Mouse (Mus musculus) c-Kit-positive CD71-positive TER-119-positive erythroid progenitor cells, embryonic 14.5 days (primary cell): ENCODE measurements around the gene Washc1.
"Not testable (repeated sequence)": the region's sequence is repeated elsewhere in the genome, so short reads cannot be mapped to it uniquely, and the experiment has no call there.

ENCODE experiments used
- DNase-seq: peaks from one replicate; pipeline ENCODE4 v3.0.0-alpha.2; 2013; ENCODE audit warnings: low spot score

The Washc1 gene

GRCm38 (mm10) chr17:66112166-66112565 is 821 bp downstream of the Washc1 start:
- no peak for DNase-seq

DNA sequence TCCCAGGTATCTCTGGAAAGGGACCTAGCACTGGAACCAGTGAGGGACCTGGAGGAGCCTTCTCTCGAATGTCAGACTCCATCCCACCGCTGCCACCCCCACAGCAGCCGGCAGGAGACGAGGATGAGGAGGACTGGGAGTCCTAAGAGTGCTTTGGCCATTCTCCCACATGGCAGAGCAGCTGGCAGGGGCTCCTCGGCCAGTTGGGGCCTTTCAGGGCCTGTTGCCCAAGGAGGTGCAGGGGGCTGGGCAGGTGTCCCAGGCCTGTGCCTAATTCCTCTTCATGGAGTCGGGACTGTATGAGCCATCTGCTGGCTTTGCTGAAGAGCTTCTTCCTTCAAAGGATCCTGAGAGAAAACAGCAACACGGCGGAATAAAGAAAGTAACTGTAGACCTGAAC is 7.6 kb downstream of the Washc1 start:
- no peak for DNase-seq

- DNase-seq: no peak
Observed at GRCm38 (mm10) chr17:66120701-66121100, 9.4 kb downstream of the Washc1 start.

DNA sequence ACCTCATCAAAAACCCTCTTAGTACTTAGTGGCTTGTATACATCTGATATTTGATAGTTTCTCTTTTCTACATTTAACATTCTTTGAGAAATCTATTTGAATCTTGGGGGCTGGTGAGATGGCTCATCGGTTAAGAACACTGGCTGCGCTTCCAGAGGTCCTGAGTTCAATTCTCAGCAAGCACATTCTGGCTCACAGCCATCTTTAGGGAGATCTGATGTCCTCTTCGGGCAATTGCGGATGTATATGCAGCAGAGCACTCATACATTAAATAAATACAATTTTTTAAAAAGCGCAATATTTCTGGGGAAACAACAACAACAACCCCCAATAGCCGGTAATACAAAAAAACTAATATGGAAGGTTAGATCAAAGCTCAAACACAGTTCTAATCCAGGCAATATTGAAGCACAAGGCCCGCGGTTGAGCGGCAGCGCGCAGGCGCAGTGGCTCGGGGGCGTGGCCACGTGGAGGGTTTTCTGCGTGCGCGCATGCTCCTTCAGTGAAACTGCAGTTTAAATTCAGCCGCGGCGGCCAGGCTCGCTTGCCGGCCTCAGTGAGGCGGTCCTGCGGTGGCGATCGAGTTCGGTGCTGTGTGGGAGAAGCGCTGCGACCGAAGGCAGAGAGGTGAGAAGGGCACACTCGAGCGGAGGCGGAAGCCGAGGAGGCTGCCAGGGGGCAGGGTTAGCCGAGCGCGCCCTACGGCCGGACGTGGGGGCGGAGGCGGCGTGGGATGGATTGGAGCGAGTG is 11.9 kb downstream of the Washc1 start, which contains the start of gene Ddx11:
TSS of gene Ddx11 (plus strand) at position 455 of the 750 bp plus-strand sequence.
- peak; percentile 88 for DNase-seq

DNA sequence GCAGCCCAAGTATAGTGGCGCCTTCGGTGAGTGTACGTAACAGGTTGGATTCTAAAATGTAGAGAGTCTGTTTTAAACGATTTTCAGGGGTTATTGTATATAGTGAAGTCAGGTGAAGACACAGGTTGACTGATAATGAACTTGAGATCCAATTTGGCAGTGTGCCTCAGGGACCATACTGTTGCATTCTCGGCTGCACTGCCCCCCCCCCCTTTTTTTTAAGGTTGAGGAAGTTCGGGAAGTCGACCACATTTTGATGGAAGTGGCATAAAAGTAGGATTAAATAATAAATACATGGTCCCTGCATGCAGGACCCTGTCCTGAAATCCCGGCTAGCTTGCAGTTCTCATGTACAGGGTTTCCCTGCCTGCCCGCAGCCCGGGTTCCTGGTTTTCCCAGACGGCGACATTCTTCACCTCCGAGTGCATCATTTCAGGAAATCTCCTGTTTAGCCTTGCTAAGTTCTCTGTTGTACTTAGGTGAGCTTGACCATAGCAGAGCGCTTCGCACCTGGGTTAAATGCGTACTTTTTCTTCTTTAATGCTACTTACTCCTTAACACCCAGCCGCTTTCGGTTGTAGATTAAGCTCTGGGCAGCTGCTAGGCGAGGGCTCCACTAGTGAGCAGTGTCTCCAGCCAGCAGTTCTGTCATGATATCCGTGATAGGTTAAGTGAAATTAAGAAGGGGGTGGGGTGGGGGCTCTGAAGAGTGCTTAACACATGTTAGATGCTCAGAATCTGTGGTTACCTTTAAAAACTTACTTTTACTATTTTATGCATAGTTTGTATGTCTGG is 12.7 kb downstream of the Washc1 start:
- no peak for DNase-seq

DNA sequence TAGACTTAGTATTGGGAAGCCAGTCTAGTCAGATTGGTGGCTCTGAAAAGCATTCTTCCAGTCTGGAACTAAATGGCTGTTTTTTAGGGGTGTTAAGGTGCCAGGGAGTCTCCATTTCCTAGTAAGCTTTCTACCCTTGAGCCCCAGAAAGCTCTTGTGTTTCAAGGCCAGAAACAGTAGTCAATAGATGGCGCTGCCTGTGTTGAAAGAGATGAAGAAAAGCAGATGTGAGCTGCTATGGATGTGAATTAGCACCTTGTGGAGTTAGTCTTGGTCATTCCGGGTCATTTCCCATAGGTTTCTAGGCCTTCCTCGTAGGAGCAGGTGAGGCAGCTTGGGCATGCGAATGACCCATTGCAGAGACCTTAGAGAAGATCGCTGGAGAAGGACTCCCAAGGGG is 13.9 kb downstream of the Washc1 start:
- DNase-seq: peak; percentile 35

DNA sequence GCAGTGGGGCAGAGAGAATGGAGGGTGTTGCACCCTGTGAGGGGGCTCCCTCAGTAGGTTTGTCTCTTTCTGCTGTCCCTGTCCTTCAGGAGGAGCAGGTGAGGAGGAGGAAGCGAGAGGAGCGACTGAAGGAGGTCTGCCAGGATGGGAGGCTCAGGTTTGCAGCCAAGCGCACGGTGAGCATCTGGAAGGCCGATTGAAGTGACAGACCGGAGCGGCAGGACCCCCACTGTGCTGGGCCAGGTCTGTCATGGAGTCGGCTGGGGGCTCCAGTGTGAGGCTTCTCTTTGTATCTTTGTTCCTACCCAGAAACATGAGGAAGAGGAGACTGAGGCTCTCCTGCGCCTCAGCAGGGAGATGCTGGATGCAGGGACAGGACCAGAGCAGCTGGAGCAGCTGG is 19.0 kb downstream of the Washc1 start:
- DNase-seq: no peak

DNA sequence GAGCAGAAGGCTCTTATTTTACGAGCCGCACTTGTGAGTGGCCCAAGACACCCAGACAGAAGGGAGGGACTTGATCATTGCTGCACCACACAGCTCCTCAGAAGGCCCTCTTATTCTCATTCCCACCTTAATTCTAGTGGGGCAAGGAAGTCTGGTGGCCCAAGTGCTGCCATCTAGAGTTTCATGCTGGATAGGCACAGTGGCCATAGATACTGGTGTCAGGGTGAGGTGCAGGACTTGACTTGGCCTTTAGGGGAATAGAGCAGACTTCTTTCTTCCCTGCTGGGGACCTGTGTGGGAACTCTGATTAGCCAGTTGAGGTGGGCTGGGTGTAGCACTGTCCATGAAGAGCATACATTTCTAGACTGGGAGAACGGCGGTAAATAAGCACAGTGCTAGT is 19.9 kb downstream of the Washc1 start:
- no peak for DNase-seq

DNA sequence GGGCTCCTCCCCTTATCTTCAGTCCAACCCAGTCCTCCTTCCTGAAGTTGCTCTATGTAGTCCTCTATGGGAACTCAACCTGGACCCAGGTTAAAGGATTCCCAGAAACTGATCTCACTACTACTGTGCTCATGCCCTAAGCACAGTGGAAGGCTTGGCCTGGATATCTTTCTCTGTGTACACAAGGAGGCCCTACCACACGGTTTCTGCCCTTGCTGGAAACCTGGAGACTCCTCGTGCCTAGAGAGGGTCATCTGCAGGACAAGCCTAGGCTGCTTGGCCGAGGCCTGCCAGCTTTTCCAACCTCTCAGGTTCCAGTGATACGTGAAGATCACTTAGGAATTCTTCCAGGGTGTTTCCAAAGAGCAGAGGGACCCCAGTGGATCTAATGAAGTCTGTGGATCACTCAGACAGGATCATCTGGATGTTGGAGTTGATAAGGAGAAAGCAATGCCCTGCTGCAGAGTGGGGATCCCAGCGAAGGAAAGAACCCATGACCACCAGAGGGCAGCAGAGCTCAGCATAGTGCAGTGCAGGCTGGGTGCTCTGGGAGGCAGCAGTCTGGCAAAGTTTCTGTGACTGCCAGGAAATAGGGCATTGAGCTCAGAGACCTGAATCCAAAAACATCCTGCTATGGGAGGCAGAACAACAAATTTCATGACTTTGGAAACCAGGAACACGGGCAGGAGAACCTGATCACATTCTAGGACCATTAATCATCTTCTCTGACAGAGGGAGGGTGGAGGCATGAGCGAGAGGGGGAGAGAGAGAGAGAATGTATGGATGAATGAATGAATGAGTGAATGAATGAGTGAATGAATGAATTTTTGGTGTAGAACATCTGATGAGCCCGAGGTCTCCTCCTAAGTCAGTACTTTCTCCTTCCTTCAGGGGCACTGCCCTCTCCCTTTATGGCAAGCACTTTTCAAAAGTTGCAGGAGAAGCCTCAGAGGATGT is 41.6 kb downstream of the Washc1 start:
- not testable (repeated sequence) for DNase-seq

GRCm38 (mm10) chr17:66153735-66154423 is 42.5 kb downstream of the Washc1 start:
- DNase-seq: not testable (repeated sequence)

DNA sequence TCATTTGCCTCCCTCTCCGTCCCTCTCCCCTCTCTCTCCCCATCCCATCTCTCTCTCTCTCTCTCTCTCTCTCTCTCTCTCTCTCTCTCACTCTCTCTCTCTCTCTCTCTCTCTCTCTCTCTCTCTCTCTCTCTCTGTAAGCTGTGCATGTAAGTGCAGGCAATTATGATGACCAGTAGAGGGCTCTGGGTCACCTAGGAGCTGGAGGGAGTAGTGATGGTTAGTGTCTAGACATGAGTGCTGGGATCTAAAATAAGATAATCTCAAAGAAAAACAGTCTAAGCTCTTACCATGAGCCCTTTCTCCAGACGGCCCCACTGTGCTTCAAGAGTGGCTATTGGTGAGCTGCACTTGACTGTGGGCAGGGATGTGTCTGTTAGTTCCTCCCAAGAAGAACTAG is 43.5 kb downstream of the Washc1 start:
- DNase-seq: no peak

- no peak for DNase-seq
Observed at GRCm38 (mm10) chr17:66158271-66158670, 46.9 kb downstream of the Washc1 start.

GRCm38 (mm10) chr17:66167141-66167540 is 55.8 kb downstream of the Washc1 start:
- not testable (repeated sequence) for DNase-seq
